Mouse (Mus musculus): Measurements from ENCODE around the gene Krt31.

Krt31 gene

DNA sequence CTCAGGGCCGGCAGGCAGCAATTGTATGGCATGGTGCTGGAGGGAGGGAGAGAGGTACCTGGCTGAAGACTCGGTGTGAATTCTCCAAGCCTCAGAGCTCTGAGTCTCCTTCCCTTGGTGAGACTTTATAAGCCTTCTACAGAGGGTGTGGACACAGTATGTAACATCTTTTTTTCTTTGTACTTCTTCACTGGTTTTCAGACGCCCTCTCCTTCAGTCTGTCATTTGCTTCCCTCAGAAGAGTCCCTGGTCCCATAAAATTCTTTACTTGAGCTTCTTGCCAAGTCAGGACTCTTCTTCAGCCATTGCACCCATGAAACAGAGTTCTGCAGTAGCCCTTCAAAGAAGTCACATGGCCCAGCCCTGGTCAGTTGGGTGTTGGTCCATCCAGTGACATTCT lies at the start of gene Krt31:
Gene Krt31, minus strand, starts transcription at position 101 of the 400 bp plus-strand sequence.
- no peak for DNase-seq (ENCODE audit: low spot score)

DNA sequence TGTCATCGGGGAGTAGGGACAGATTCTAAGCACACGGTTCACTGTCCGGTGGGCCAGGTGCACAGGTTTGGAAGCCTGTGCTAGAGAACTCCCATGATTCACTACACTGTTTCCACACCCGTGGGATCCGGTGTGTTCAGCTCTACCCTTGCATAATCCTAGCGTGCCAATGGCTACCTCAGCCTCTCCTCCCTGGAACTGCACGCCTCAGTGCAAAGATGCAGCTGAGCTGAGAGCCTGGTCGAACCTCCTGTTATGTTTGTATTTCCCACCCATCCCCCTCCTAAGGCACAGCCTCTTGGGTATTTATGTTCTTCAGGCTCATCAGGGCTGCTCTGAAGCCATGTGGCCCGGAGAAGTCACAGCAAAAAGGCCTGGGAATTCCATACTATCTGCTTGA lies 47.5 kb upstream of the Krt31 start:
- DNase-seq (ENCODE audit: low spot score): no peak

DNA sequence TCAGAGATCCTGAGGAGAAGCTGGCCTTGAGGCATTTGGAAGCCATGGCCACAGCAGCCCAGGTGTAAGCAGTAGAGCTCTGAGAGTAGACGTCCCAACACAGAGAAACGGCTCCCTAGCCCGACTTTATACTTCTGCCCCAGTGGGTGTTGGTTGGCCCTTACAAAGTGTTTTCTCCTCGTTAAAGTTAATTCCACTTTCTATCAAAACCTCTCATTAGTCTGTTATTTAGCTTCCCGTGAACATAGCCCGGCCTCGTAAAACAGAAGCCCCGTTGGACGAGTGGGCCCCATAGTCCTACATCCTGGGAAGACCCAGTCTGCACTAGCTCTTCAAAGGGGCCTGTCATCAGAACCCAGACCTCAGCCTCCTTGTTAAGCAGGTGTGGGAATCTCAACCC lies 45.8 kb upstream of the Krt31 start, which contains the start of gene Krt35:
Gene Krt35, minus strand, starts transcription at position 101 of the 400 bp plus-strand sequence.
- no peak for DNase-seq (ENCODE audit: low spot score)

DNA sequence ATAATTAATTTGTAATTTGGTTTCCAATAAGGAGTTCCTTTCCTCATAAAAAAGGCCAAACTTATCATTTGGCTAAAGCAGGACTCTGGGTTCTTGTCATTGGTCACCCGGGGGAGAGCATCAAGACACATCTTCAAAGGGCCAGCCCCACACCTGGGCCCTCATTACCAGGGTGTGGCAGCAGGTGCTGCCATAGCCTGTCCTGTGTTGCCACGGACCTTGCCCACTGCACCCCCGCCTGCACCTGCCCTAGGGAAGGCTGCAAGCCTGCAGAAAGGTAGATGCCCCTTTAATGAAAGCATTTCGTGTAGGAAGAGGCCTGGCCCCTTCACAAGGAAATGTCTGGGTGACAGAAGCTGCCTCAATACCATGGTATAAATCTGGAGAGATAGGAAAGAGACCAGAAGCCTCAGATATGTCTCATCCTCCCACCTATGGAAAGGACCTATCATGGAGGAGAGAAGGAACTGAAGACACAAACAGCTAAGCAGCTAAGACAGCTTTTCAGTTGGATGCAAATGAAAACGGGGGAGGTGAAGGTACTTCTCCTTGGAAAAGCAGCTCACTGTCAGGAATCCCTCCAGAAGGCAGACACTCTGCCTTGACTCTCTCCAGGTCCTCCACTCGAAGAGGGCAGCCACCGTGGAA lies 38.2 kb upstream of the Krt31 start:
- DNase-seq (ENCODE audit: low spot score): no peak

DNA sequence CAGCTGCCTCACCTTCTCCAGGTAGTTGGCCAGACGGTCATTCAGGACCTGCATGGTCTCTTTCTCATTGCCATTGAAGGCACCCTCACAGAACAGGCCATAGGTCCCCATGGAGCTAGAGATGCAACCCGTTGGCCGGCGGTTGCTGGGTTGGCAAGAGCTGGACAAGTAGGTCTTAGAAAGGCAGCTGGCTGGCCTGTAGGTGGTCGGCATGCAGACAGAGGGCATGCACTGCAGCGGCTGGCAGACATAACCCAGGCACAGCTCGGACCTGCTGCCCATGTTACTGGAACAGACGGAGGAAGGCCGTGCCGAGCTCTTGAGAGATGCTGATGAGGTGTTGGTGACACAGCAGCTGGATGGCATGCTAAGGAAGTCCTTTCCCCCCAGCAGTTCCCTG lies 37.5 kb upstream of the Krt31 start, which contains the start of gene Krt32:
Gene Krt32, minus strand, starts transcription at position 366 of the 400 bp plus-strand sequence.
- no peak for DNase-seq (ENCODE audit: low spot score)

DNA sequence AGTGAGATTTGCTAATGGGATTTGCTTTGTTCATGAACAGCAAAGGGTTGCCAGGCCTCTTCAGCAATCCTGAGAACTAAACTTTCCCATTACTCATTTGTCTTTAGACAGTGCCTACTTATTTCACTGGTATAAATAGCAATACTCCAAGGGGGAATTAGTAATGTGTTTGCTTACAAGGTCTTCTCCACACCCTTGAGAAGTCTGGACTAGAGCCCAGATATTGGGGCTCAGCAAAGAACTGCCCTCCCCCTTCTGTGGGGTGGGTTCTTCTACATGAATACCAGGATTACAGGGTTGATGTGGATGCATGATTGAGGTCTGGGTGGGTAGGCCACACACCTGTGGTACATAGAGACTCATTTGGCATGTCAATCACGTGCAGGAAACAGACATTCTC lies 23.5 kb upstream of the Krt31 start:
- no peak for DNase-seq (ENCODE audit: low spot score)

DNA sequence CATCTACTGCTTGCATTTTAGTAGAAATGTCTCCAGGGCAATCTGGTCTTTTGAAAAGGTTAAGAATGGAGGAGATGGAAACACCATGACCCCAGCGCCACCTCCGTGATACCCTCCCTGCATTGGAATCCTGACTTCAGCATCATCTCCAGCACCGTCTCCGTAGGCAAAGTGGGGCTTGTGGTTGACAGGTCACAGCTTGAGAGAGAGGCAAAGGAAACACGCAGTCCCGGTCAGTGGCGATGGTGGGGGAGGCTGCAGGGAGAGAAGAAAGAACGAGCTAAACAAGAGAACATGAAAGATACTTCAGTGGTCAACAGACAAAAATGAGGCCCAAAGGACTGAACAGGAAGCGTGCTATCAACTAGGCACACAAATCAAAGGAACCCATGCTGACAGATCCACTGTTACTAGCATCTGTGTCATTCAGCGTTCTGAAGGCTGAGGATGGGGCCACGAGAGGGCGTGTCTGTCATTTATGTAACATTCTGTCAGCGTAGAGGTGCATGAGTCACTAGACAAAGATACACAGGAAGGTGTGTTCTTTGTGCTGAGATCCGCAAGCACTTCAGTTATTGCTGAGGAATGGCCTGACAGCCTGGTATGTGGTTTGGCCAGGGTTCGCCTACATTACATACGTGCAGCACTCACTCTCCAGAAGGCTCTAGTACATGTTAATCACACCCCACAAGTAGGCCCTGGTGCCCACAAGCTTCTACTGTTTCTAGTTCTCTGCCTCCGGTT lies 17.1 kb upstream of the Krt31 start:
- peak; percentile 78 for DNase-seq (ENCODE audit: low spot score)

DNA sequence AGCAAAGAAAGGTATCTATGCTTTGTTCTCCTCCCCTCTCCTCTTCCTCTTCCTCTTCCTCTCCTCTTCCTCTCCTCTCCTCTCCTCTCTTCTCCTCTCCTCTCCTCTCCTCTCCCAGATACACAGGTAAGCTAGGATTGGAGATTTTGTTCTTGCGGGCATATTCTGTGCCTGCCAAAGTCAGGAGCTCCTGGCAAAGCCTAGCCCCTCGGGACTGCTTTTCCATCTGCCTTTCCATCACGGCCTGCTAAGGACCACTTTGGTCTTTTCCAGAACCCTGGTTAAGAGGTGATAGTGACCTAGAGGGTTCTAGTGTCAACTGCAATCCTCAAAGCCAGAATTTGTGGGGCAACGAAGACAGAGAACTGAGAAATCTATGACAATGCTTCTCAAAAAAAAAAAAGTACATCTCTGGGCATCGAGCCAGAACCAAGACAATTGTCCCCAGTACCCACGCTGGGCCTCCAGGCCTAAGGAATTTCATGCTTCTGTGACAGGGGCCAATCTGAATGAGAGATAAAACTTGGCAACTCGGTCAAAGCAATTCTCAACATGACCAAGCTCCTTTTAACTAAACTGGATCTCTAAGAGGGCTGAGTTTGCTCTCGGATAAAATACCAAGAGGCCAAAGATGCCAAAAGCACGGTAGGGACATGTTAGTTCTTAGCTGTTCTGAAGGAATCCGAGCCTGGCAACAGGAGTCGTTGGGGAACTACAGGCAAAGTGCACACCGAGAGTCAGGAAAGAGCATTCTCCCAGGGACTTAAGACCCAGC lies 16.1 kb upstream of the Krt31 start:
- peak; percentile 32 for DNase-seq (ENCODE audit: low spot score)

DNA sequence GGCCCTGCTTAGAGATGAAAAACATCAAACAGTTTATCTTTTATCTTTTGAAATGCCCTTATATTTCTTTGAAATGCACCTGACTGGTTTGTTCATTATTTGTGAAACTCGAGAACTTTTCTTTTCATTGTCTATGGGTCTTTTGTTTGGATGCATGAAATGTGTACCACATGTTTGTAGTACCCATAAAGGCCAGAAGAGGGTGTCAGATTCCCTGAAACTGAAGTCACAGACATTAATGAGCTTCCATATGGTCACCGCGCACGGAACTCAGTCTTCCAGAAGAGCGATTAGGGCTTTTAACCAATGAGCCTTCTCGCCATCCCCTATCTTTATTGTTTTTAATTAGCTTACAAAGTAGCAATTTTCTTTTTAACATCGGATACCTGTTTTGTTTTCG lies 8.5 kb upstream of the Krt31 start:
- no peak for DNase-seq (ENCODE audit: low spot score)

DNA sequence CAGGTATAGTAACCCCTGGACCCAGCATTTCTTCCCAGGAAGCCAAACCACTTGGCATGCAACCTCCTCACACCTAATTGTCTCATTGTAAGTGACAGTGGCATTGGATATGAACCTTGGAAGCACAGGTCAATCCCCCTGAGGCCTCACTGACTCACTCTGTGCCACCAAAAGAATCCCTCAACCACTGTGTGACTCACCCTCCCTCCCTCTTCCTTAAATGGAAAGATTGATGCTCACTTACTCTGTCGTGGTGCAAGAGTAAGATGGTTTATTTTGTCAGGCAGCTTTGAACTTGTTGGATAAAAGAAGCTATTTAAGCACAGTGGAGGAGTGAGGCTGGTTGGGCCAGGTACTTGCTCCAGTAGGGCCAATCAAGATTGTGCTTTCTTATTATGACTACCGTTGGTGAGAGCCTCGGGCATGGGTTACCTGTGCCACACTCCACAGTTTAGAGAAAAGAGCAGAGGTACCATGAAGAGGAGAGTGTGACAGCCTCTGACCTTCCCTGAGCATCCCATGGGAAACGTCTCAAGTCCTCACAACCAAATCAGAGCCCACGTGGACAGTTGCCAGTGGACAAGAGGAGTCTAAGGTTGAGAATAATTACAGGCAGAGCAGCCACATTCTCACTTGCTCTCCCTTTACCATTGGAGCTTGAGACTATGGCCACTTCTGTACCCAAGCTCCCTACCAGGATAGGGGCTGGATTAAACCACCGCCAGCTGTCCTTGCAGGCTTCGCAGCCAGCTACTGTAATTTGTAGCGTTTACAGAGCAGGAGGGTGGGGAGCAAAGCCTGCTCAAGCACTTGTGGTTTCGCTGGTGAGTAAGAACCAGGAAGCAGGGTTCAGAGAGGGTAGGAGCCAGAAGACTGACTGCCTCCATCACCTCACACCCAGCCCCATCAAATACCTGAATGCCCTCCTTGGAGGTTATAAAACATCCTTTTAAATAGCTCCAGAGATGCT lies 5.6 kb upstream of the Krt31 start:
- DNase-seq (ENCODE audit: low spot score): peak; percentile 23

DNA sequence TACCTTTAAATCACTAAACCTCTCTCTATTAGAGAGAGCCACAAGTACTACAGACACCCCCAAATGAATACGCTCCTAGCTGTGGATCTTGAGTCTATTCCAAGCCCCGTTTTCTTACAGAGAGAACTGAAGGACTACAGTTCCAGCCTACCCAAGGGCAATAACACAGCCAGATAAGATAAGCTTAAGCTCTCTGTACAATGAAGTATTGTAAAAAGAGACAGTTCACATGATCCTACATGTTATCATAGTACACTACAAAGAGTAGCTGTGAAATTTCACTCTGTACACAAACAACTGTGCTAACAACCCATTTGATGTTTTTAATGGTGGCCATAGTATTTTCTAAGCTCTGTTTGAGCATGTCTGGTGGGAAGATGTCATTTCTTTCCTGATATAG lies 3.2 kb downstream of the Krt31 start:
- DNase-seq (ENCODE audit: low spot score): no peak

DNA sequence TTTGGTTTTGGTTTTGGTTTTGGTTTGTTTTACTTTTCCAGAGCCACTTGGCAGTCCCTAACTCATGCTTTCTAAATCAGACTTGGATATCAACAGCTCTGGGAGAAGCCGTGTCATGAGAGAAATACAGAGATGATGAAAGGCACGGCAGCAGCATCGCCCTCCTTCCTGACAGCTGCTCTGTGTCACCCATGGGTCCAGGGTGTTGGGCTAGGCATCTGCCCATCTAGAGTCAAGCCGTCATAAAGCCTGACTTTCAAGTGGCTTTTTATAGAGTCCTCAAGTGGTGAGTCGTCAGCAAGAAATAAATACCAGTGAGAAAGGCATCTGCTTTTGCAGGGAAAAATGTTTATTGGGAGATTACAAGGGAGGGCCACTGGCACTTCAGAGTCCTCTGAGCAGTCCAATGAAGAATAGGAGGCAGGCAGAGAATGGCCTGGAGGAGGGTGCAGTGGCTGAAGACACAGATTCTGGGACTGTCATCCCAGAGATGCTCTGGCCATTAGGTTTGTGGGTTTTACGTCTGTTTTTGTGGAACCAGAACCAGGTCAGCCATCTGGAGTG lies 4.0 kb downstream of the Krt31 start:
- DNase-seq (ENCODE audit: low spot score): no peak

DNA sequence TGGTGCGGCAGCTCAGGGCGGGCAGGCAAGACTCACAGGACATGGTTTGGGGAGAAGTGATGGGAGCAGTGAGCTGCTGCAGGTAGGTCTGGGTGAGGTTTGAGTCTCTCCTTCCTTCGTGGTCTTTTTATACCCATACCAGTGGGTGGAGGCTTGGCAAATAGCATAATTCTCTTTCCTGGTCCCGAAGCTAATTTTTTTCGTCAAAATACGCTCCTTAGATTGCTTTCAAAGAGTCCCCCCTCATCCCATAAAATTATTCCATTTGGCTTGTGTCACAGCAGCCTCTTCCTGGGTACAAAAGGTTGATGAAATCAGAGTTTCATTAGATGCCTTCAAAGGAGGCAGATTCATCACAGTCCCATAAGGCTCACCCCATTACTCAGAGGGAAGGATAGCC lies 8.9 kb downstream of the Krt31 start, which contains the start of gene Krt34:
Gene Krt34, minus strand, starts transcription at position 101 of the 400 bp plus-strand sequence.
- DNase-seq (ENCODE audit: low spot score): no peak

DNA sequence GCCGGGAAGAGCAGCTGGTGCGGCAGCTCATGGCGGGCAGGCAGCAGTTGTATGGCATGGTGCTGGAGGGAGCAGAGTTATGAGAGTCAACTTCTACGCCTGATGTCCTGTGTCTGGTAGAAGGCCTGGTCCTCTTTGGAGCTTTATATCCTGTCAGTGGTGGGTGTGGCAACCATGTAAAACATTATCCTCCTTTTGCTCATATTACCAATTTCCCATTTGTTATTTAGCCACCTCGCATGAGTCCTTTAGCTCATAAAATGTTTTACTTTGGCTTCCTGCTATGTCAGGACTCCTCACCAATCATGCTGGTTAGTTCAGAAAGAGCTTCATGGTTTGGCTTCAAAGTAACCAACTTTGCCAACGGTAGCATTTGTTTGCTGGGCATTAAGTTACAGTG lies 20.6 kb downstream of the Krt31 start, which contains the start of gene Krt33b:
Gene Krt33b, minus strand, starts transcription at position 101 of the 400 bp plus-strand sequence.
- DNase-seq (ENCODE audit: low spot score): no peak

DNA sequence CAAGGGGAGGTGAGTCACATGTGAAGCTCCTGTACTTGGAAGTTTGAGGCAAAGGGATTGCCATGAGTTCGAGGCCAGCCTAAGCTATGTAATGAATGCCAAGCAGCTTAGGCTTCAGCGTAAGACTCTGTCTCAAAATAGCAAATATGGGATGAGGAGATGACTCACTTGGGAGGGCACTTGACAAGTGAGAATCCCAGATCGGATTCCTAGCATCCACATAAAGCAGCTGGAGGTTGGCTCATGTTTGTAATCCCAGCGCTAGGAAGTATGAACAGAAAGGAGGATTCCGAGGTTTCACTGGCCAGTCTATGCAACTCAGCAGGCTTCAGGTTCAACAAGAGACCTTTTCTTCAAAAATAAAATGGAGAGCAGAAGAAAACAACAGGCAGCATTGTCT lies 28.9 kb downstream of the Krt31 start:
- DNase-seq (ENCODE audit: low spot score): no peak

DNA sequence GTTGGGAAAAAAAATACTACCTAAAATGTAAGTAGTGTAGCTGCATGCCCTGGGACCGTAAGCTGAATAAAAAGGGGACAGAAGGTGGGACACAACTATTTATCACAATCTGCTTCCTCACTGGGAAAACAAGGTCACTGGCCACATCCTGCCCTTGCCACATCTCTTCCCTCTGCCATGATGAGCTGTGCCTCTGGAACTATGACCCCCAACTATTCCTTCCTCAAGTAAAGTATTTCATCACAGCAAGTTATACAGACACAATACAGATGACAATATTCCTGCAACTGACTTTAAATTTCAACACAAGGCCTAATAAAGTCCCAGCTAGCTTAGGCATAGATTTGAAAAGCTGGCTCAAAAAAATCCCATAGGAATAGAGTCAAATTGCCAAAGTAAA lies 30.9 kb downstream of the Krt31 start:
- DNase-seq (ENCODE audit: low spot score): no peak

DNA sequence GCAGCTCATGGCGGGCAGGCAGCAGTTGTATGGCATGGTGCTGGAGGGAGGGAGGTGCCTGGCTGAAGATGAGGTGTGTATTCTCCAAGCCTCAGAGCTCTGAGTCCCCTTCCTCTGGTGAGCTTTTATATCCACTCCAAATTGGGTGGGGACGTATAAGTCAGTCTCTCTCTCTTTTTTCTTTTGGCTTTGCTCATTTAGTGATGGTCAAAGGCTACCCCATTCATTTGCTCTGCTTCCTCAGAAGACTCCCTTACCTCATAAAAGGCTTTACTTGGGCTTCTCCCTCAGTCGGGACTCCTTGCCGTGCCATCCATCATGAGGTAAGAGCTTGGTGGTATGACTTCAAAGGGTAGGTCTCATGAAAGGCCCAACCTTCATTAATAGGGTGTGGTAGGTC lies 34.2 kb downstream of the Krt31 start, which contains the start of gene Krt33a:
Gene Krt33a, minus strand, starts transcription at position 101 of the 400 bp plus-strand sequence.
- no peak for DNase-seq (ENCODE audit: low spot score)

DNA sequence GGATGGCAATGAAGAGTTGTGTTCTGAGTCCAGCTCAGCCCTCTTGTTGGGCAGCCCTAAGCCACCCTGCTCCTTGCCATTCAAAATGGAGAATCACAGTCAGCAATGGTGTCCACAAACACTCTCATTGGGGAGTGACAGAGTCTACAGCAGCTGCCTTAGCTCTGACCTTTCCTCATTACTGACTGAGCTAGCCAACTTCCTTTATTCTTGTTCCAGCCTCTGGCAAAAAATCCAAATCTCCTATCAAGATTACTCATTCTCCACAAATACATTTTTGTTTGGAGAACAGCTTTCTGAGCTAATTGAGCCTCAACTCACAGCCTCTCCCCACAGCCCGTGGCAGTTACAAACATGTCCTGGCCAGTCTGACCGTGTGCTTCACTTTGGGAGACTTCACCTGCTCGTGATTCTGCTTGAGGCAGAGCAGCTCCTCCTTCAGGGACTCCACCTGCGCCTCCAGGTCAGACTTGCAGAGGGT lies 36.6 kb downstream of the Krt31 start:
- peak; percentile 72 for DNase-seq (ENCODE audit: low spot score)

DNA sequence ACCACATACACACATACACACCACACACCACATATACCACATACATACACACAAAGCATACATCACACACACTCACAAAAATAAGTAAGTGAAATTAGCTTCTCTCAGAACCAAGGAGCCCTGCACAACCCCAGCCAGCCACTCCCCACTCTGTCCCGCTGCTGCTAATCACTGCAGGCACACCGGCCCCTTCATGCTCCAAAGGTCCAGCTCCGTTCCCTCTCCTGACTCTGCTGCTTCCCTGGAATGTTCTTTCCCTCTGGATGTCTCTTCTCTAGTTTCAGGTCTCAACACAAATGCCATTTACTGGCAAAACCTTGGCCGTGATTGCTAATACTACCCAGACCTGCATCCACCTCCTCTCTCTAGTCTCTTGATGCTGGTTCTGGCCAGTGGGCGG lies 39.7 kb downstream of the Krt31 start:
- DNase-seq (ENCODE audit: low spot score): no peak

DNA sequence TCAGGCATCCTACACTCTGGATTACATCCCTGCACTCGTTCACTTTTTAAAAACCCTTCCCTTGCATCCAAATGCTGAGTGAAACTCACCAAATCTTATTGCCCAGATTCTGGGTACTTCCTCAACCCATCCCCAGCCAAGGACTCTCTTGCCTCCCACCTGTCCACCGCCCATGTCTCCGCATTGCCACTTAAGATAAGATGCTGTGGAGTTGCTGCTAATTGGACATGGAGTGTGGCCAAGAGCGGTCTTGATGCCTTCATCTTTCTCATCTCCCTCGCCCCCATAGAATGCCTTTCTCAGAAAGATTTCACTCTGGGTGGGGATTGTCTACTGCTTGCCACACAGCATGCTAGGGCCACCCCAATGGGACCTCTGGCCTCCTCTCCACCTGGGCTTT lies 42.0 kb downstream of the Krt31 start:
- DNase-seq (ENCODE audit: low spot score): no peak

DNA sequence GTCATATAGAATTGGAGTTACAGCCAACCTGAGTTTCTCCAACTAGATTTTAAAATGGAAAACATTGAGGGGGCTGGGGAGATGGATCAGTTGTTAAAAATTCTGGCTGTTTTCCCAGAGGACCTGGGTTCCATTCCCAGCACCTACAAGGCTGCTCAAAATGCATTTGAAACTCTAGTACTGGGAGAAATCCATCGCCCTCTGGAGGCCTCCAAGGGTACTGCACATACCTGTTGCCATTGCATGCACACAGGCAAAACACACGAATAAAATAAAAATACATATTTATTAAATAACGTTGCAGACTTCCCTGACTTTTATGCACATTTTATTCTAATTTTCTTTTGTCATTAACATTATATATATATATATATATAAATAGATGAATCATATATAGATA lies 43.7 kb downstream of the Krt31 start:
- DNase-seq (ENCODE audit: low spot score): no peak
